In genomic region chr13:113615546-113615941, GRCm38 (mm10) we compare ENCODE assay signal across 8 mouse cellular contexts. TPM values are rescaled to one million over a fixed set of nuclear protein-coding genes. Genes with fewer than 3 reads are reported as not detected.
DNase-seq lines count a peak whose midpoint lies in the region; ATAC-seq and TF ChIP-seq lines count a peak whose summit lies in the region.

No protein-coding gene starts in this region.

- DNase-seq in cerebellum, adult 9-10 months = peak; percentile 34
- DNase-seq in cerebellum, adult 8-10 months = no peak
- peak; percentile 57 for DNase-seq in hindbrain, embryonic 11.5 days (ENCODE audit: low spot score)
- no peak for DNase-seq in right cerebral cortex, postnatal 4 days

- no peaks in the 10 kb centered on the region for H3K27me3 ChIP-seq in C2C12 (ENCODE audit: control insufficient read depth, insufficient read depth, insufficient read length)
- no peaks in the 10 kb centered on the region for H3K27me3 ChIP-seq in embryonic facial prominence, embryonic 15.5 days
- no peaks in the 10 kb centered on the region for H3K27me3 ChIP-seq in hindbrain, embryonic 11.5 days (ENCODE audit: control insufficient read depth, insufficient read depth, low read length)
- H3K27me3 ChIP-seq in lung, embryonic 16.5 days (ENCODE audit: control insufficient read depth, insufficient read depth, low read depth, low read length) = no peaks in the 10 kb centered on the region
- H3K27me3 ChIP-seq in small intestine, adult 2 months (ENCODE audit: control insufficient read depth, insufficient read depth, low read length) = no peaks in the 10 kb centered on the region

- 2% methylated on average over 10 of the region's 10 CpGs for WGBS in embryonic facial prominence, embryonic 15.5 days
- WGBS in hindbrain, embryonic 11.5 days = 1% methylated on average over 10 of the region's 10 CpGs
- WGBS in lung, embryonic 16.5 days = under 1% methylated on average over 10 of the region's 10 CpGs
- WGBS in small intestine, adult 2 months = 4% methylated on average over 10 of the region's 10 CpGs

- no peak for TF ChIP-seq CTCF in C2C12 (IDR thresholded peaks at IDR 0.05; ENCODE audit: control insufficient read depth, insufficient read depth, insufficient read length)
- TF ChIP-seq CTCF in small intestine, adult 2 months (IDR thresholded peaks at IDR 0.05; ENCODE audit: extremely low read depth, insufficient read length, insufficient replicate concordance, low read depth, low read length) = no peak

- H3K79me3 ChIP-seq in C2C12 (ENCODE audit: low read depth) = peaks cover 74% of the 10 kb centered on the region

- peak overlapping the region; percentile 59 for H3K27ac ChIP-seq in embryonic facial prominence, embryonic 15.5 days (replicated peaks)
- no peak overlapping the region; the same call in 1 of the 2 replicates for H3K27ac ChIP-seq in hindbrain, embryonic 11.5 days (ENCODE audit: low read depth, low read length)
- H3K27ac ChIP-seq in lung, embryonic 16.5 days (ENCODE audit: low read length) = peak overlapping the region; percentile 55
- peak overlapping the region; percentile 56 for H3K27ac ChIP-seq in small intestine, adult 2 months (ENCODE audit: insufficient read depth, low read depth, low read length)

- H3K4me2 ChIP-seq in embryonic facial prominence, embryonic 15.5 days (replicated peaks) = peak overlapping the region; percentile 80
- peak overlapping the region; percentile 84 for H3K4me2 ChIP-seq in hindbrain, embryonic 11.5 days (replicated peaks; ENCODE audit: low read depth, low read length)
- peak overlapping the region; percentile 79 for H3K4me2 ChIP-seq in lung, embryonic 16.5 days (ENCODE audit: low read depth, low read length)

- peaks cover 69% of the 10 kb centered on the region for H3K4me1 ChIP-seq in embryonic facial prominence, embryonic 15.5 days
- H3K4me1 ChIP-seq in hindbrain, embryonic 11.5 days (replicated peaks; ENCODE audit: control insufficient read depth, insufficient read depth, low read length) = peaks cover 22% of the 10 kb centered on the region
- peaks cover 52% of the 10 kb centered on the region for H3K4me1 ChIP-seq in lung, embryonic 16.5 days (replicated peaks; ENCODE audit: control insufficient read depth, insufficient read depth, low read length)
- peaks cover 28% of the 10 kb centered on the region for H3K4me1 ChIP-seq in small intestine, adult 2 months (ENCODE audit: control insufficient read depth, insufficient read depth, insufficient read length, low read length)

- H3K9ac ChIP-seq in embryonic facial prominence, embryonic 15.5 days = peak overlapping the region; percentile 26
- H3K9ac ChIP-seq in hindbrain, embryonic 11.5 days (ENCODE audit: low read depth, low read length) = peak overlapping the region; percentile 52
- peak overlapping the region; percentile 95 for H3K9ac ChIP-seq in lung, embryonic 16.5 days (ENCODE audit: low read length)

- H3K9me3 ChIP-seq in embryonic facial prominence, embryonic 15.5 days (replicated peaks) = no peaks in the 10 kb centered on the region
- no peaks in the 10 kb centered on the region for H3K9me3 ChIP-seq in hindbrain, embryonic 11.5 days (ENCODE audit: control insufficient read depth, low read length)
- H3K9me3 ChIP-seq in lung, embryonic 16.5 days (ENCODE audit: control insufficient read depth, low read length) = no peaks in the 10 kb centered on the region

- ATAC-seq in embryonic facial prominence, embryonic 15.5 days (ENCODE audit: insufficient number of reproducible peaks, low FRiP score, low TSS enrichment, low read depth) = no peak
- ATAC-seq in hindbrain, embryonic 11.5 days (ENCODE audit: low FRiP score) = no peak
- no peak for ATAC-seq in lung, embryonic 16.5 days (ENCODE audit: low read depth)

- H3K79me2 ChIP-seq in C2C12 (ENCODE audit: control insufficient read depth, insufficient read depth) = peaks cover 78% of the 10 kb centered on the region

- peak overlapping the region; percentile 76 for H3ac ChIP-seq in C2C12 (ENCODE audit: control insufficient read depth, insufficient read length, low read depth)

- TF ChIP-seq POLR2A in small intestine, adult 2 months (IDR thresholded peaks at IDR 0.05; ENCODE audit: low read depth, low read length) = no peak

- H3K4me3 ChIP-seq in C2C12 (ENCODE audit: insufficient read depth, poor library complexity, severe bottlenecking) = peak overlapping the region; percentile 71
- H3K4me3 ChIP-seq in embryonic facial prominence, embryonic 15.5 days (replicated peaks) = peak overlapping the region; percentile 90
- peak overlapping the region; percentile 78 for H3K4me3 ChIP-seq in hindbrain, embryonic 11.5 days (ENCODE audit: low read depth, low read length)
- H3K4me3 ChIP-seq in lung, embryonic 16.5 days (ENCODE audit: low read length) = peak overlapping the region; percentile 79
- peak overlapping the region; percentile 80 for H3K4me3 ChIP-seq in small intestine, adult 2 months (ENCODE audit: low read depth, low read length)

- peaks cover 20% of the 10 kb centered on the region for H3K36me3 ChIP-seq in C2C12 (ENCODE audit: control insufficient read depth, insufficient read depth)
- H3K36me3 ChIP-seq in embryonic facial prominence, embryonic 15.5 days = no peaks in the 10 kb centered on the region
- no peaks in the 10 kb centered on the region for H3K36me3 ChIP-seq in hindbrain, embryonic 11.5 days (ENCODE audit: control insufficient read depth, insufficient read depth, low read length)
- H3K36me3 ChIP-seq in lung, embryonic 16.5 days (ENCODE audit: control insufficient read depth, insufficient read depth, low read length) = no peaks in the 10 kb centered on the region
- 0 out of 2 replicates have a peak, but pooled peaks cover 3% of the 10 kb centered on the region for H3K36me3 ChIP-seq in small intestine, adult 2 months (ENCODE audit: control insufficient read depth, insufficient read depth, low read length)

TF ChIP-seq in C2C12, 6 proteins besides CTCF, POLR2A, EP300 and RAD21:
- no peak for TF ChIP-seq FOSL1 (IDR thresholded peaks at IDR 0.05; ENCODE audit: insufficient read depth, low read length, poor library complexity, severe bottlenecking)
- no peak for TF ChIP-seq MYOD1 (IDR thresholded peaks at IDR 0.05; ENCODE audit: control insufficient read depth, insufficient read length, low read depth)
- no peak for TF ChIP-seq USF1 (IDR thresholded peaks at IDR 0.05; ENCODE audit: low read depth)
- no peak for TF ChIP-seq MAX (IDR thresholded peaks at IDR 0.05)
- TF ChIP-seq MYOG (IDR thresholded peaks at IDR 0.05; ENCODE audit: control insufficient read depth, extremely low read depth, insufficient read length) = no peak
- no peak for TF ChIP-seq CEBPB (IDR thresholded peaks at IDR 0.05; ENCODE audit: low read depth)

RNA-seq across cellular contexts. Expression of gene Snx18, which starts 2.8 kb away (rescaled TPM):
- 28.6 TPM for polyA plus RNA-seq in C2C12 (2012; fragmentation: generic; extraction: Trizol)
- 23.5 and 25.0 TPM in 2 replicates for polyA plus RNA-seq in embryonic facial prominence, embryonic 15.5 days (2015; fragmentation: Nextera tagmentation; extraction: Ambion mirVana)
- polyA plus RNA-seq in hindbrain, embryonic 11.5 days (2014; fragmentation: Nextera tagmentation; extraction: Ambion mirVana) = 22.0 and 25.8 TPM in 2 replicates
- polyA plus RNA-seq in lung, embryonic 16.5 days (2015; fragmentation: Nextera tagmentation; extraction: Ambion mirVana) = 14.8 and 15.3 TPM in 2 replicates
- 9.2 and 11.1 TPM in 2 replicates for polyA plus RNA-seq in small intestine, adult 2 months (2012; rRNA removed)

RNA-seq across cellular contexts. Expression of gene Hspb3, which starts 47.9 kb away (rescaled TPM):
- not detected for polyA plus RNA-seq in C2C12 (2012; fragmentation: generic; extraction: Trizol)
- 10.3 and 15.7 TPM in 2 replicates for polyA plus RNA-seq in embryonic facial prominence, embryonic 15.5 days (2015; fragmentation: Nextera tagmentation; extraction: Ambion mirVana)
- polyA plus RNA-seq in hindbrain, embryonic 11.5 days (2014; fragmentation: Nextera tagmentation; extraction: Ambion mirVana) = not detected in 2 replicates
- 2.3 and 2.9 TPM in 2 replicates for polyA plus RNA-seq in lung, embryonic 16.5 days (2015; fragmentation: Nextera tagmentation; extraction: Ambion mirVana)
- not detected in 2 replicates for polyA plus RNA-seq in small intestine, adult 2 months (2012; rRNA removed)

Comparison
In these comparisons a context has a peak if more than half of its experiments do, and no peak if none do; other contexts are left out.
1. DNase-seq: peak in cerebellum, adult 9-10 months (single experiment) and hindbrain, embryonic 11.5 days (single experiment); none in cerebellum, adult 8-10 months (single experiment) and right cerebral cortex, postnatal 4 days (single experiment).
2. H3K9ac ChIP-seq: peak in every context shown above with its lines; median percentile 95 in lung, embryonic 16.5 days; 52 in hindbrain, embryonic 11.5 days; 26 in embryonic facial prominence, embryonic 15.5 days.
3. Peak in every context shown above with its lines, with median percentiles within 50 percentile points of each other: H3K4me3 ChIP-seq and H3K4me2 ChIP-seq.